ENCODE assay signal across 9 mouse cellular contexts in the genomic region with DNA sequence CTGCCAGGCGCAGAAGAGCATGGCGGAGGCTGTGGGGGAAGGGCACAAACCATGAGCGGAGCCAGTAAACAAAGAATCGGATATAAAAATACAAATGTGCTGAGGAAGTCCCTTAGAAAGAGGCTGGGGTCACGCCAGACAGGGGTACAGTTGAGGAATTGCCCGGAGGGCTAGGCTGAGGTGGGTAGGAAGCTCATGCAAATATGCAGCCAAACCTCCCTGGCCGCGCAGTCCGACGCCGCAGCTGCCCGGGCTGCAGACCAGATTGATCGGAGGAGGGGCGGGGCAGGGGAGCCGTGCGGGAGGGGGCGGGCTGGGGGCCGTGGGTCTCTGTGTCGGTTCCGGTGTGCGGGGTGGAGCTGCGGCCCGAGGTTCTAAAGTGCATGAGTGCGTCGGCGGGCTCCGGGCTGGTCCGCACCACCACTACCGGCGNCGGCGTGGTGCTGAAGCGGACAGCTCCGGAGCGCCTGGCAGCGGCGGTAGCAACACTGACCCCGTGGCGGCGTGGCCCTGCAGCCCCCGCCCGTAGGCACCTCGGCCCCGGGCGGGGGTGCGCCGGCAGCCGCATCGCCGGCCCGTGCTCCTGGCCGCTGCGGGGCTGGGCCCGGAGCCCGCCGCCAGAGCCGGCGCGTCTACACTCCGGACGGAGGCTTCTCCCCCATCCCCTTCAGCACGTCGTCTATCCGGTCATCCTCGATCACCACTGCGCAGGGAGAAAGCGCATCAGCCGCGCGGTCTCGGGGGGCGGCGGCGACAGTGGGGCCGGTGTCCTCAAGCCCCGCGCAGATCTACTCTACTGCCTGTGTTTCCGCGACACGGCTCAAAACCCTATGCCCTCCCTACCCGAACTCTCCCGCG. TPM values are rescaled to one million over a fixed set of nuclear protein-coding genes. Genes with fewer than 3 reads are reported as not detected.
DNase-seq lines count a peak whose midpoint lies in the region; ATAC-seq and TF ChIP-seq lines count a peak whose summit lies in the region.
"Had no signal": no experiment of that assay in that cellular context is flagged by ENCODE, and none has a peak within 500 bp of the region (broad histone marks: within the 10 kb centered on the region; RNA-seq: fewer than 3 reads in every experiment).

No protein-coding gene starts in this region.

- TF ChIP-seq POLR2A in cerebellum, adult 2 months (IDR thresholded peaks at IDR 0.05; ENCODE audit: borderline replicate concordance, insufficient read depth, low read length) = no peak

- TF ChIP-seq CTCF in cerebellum, adult 2 months (IDR thresholded peaks at IDR 0.05; ENCODE audit: borderline replicate concordance, insufficient read depth, low read depth, low read length) = no peak

- no peaks in the 10 kb centered on the region for H3K9me3 ChIP-seq in megakaryocyte, embryonic 14.5 days

- 2% methylated on average over 80 of the region's 83 CpGs for WGBS in cerebellum, adult 2 months

- H3K27me3 ChIP-seq in cerebellum, adult 2 months (ENCODE audit: control insufficient read depth, insufficient read depth, low read length) = no peaks in the 10 kb centered on the region
- H3K27me3 ChIP-seq in megakaryocyte, embryonic 14.5 days (replicated peaks) = peaks cover 53% of the 10 kb centered on the region

- ATAC-seq in granulocyte monocyte progenitor cell, adult 5-6 weeks (replicated peaks; ENCODE audit: poor library complexity, severe bottlenecking) = peak; percentile 54

- 0 out of 2 replicates have a peak overlapping the region, but pooled peaks have one; percentile 27 for H3K27ac ChIP-seq in cerebellum, adult 2 months (ENCODE audit: insufficient read depth, low read length)

- DNase-seq in thymus, postnatal 4 days = peak; percentile 36
- no peak for DNase-seq in thymus, postnatal 25 days
- peak; percentile 20 to 57 for DNase-seq in cerebellum, adult 2 months
- peak; percentile 17 for DNase-seq in kidney, adult 9 months
- DNase-seq in yolk sac, embryonic 10.5 days (ENCODE audit: low spot score) = peak; percentile 48
- no peak for DNase-seq in layer of hippocampus, adult 18-20 months (ENCODE audit: low spot score in 2 of 2)

- H3K36me3 ChIP-seq in megakaryocyte, embryonic 14.5 days (replicated peaks; ENCODE audit: low read length) = peaks cover 15% of the 10 kb centered on the region

- H3K4me3 ChIP-seq in cerebellum, adult 2 months (replicated peaks; ENCODE audit: insufficient read depth, low read depth, low read length) = peak overlapping the region; percentile 91
- peak overlapping the region; percentile 92 for H3K4me3 ChIP-seq in megakaryocyte, embryonic 14.5 days (replicated peaks)

- H3K4me1 ChIP-seq in cerebellum, adult 2 months (ENCODE audit: control insufficient read depth, insufficient read depth, low read length) = peaks cover 4% of the 10 kb centered on the region; the same call in 1 of the 2 replicates
- peaks cover 35% of the 10 kb centered on the region for H3K4me1 ChIP-seq in megakaryocyte, embryonic 14.5 days

RNA-seq across cellular contexts. Expression of a gene that starts 1.3 kb away (rescaled TPM):
- 230 and 239 TPM in 2 replicates for polyA plus RNA-seq in cerebellum, adult 2 months (2012; rRNA removed)
- 0.56 TPM in 1 of 2 replicates, not detected in the other for total RNA-seq in granulocyte monocyte progenitor cell, adult 5-6 weeks (2014; fragmentation: Nextera tagmentation)
- total RNA-seq in granulocyte monocyte progenitor cell, adult 5-6 weeks (2017) = 0.43 and 1.8 TPM in 2 replicates
- 2.3 and 5.9 TPM in 2 replicates for polyA plus RNA-seq in megakaryocyte, embryonic 14.5 days (2012; ENCODE audit: insufficient read depth, low replicate concordance)
- 10 to 100 TPM; 82.8 to 87.9 TPM for total RNA-seq in layer of hippocampus, adult 18-20 months (2021)

RNA-seq across cellular contexts. Expression of a gene that starts 8.2 kb away (rescaled TPM):
- 23.5 and 25.6 TPM in 2 replicates for polyA plus RNA-seq in cerebellum, adult 2 months (2012; rRNA removed)
- total RNA-seq in granulocyte monocyte progenitor cell, adult 5-6 weeks (2014; fragmentation: Nextera tagmentation) = 39.6 and 41.2 TPM in 2 replicates
- total RNA-seq in granulocyte monocyte progenitor cell, adult 5-6 weeks (2017) = 18.2 and 25.2 TPM in 2 replicates
- polyA plus RNA-seq in megakaryocyte, embryonic 14.5 days (2012; ENCODE audit: insufficient read depth, low replicate concordance) = 15.2 and 24.9 TPM in 2 replicates
- total RNA-seq in layer of hippocampus, adult 18-20 months (2021) = 10 to 100 TPM; 11.7 to 12.9 TPM

RNA-seq across cellular contexts. Expression of a gene that starts 8.4 kb away (rescaled TPM):
- not detected in 2 replicates for polyA plus RNA-seq in cerebellum, adult 2 months (2012; rRNA removed)
- total RNA-seq in granulocyte monocyte progenitor cell, adult 5-6 weeks (2014; fragmentation: Nextera tagmentation) = not detected in 2 replicates
- total RNA-seq in granulocyte monocyte progenitor cell, adult 5-6 weeks (2017) = not detected in 2 replicates
- not detected in 2 replicates for polyA plus RNA-seq in megakaryocyte, embryonic 14.5 days (2012; ENCODE audit: insufficient read depth, low replicate concordance)
- not detected for total RNA-seq in layer of hippocampus, adult 18-20 months (2021)
- total RNA-seq: left cerebral cortex, postnatal 10 days had no signal

RNA-seq across cellular contexts. Expression of a gene that starts 8.4 kb away (rescaled TPM):
- 2.1 and 2.2 TPM in 2 replicates for polyA plus RNA-seq in cerebellum, adult 2 months (2012; rRNA removed)
- 34.5 and 65.8 TPM in 2 replicates for total RNA-seq in granulocyte monocyte progenitor cell, adult 5-6 weeks (2014; fragmentation: Nextera tagmentation)
- total RNA-seq in granulocyte monocyte progenitor cell, adult 5-6 weeks (2017) = 12.4 and 15.5 TPM in 2 replicates
- polyA plus RNA-seq in megakaryocyte, embryonic 14.5 days (2012; ENCODE audit: insufficient read depth, low replicate concordance) = 5.4 and 20.7 TPM in 2 replicates
- total RNA-seq in layer of hippocampus, adult 18-20 months (2021) = 1 to 10 TPM; 2.4 to 2.8 TPM

RNA-seq across cellular contexts. Expression of a gene that starts 9.9 kb away (rescaled TPM):
- polyA plus RNA-seq in cerebellum, adult 2 months (2012; rRNA removed) = 79.0 and 81.5 TPM in 2 replicates
- 0.77 TPM in 1 of 2 replicates, not detected in the other for total RNA-seq in granulocyte monocyte progenitor cell, adult 5-6 weeks (2014; fragmentation: Nextera tagmentation)
- total RNA-seq in granulocyte monocyte progenitor cell, adult 5-6 weeks (2017) = 1.3 TPM in 1 of 2 replicates, not detected in the other
- 0.48 TPM in 1 of 2 replicates, not detected in the other for polyA plus RNA-seq in megakaryocyte, embryonic 14.5 days (2012; ENCODE audit: insufficient read depth, low replicate concordance)
- total RNA-seq in layer of hippocampus, adult 18-20 months (2021) = 10 to 100 TPM; 24.6 to 27.1 TPM

Comparison
In these comparisons a context has a peak if more than half of its experiments do, and no peak if none do; other contexts are left out.
1. DNase-seq: peak in thymus, postnatal 4 days (single experiment), cerebellum, adult 2 months (2 of 2), kidney, adult 9 months (single experiment) and yolk sac, embryonic 10.5 days (single experiment); none in thymus, postnatal 25 days (single experiment) and layer of hippocampus, adult 18-20 months (0 of 2).
2. RNA of a gene that starts 1.3 kb away (total RNA-seq): 82.8 to 87.9 TPM in layer of hippocampus, adult 18-20 months; 0.43 to 1.8 TPM in granulocyte monocyte progenitor cell, adult 5-6 weeks; every median in the first group is over 10 times any median in the second.